Mouse (Mus musculus) urinary bladder, adult 2 months (tissue): ENCODE results near the gene Ndufs5. TPM values are rescaled to one million over a fixed set of nuclear protein-coding genes. Genes with fewer than 3 reads are reported as not detected.

ENCODE experiments used
- polyA plus RNA-seq: library from polyadenylated mRNA; depleted of rRNA; stranded (reverse); fragments of >200 nt; gene quantifications from 2 replicates; pipeline ENCODE4 v1.2.3, GENCODE M21; 2012; rRNA removed

Ndufs5 gene
- polyA plus RNA-seq, 1 experiment: 312 TPM

Other genes starting within 250 kb of the Ndufs5 start
- gene Macf1, start 33.8 kb downstream of the Ndufs5 start, polyA plus RNA-seq: 94.0 and 119 TPM in 2 replicates
- gene Akirin1, start 32.1 kb upstream of the Ndufs5 start, polyA plus RNA-seq: 49.3 and 59.1 TPM in 2 replicates
- gene Rhbdl2, start 69.7 kb upstream of the Ndufs5 start, polyA plus RNA-seq: 29.8 and 38.1 TPM in 2 replicates
- gene 4933427I04Rik, start 141.5 kb upstream of the Ndufs5 start, polyA plus RNA-seq: 0.12 and 0.14 TPM in 2 replicates
- 18.3 and 21.1 TPM in 2 replicates for gene Mycbp, start 186.6 kb upstream of the Ndufs5 start, polyA plus RNA-seq
- 76.6 and 77.2 TPM in 2 replicates for gene Rragc, start 199.2 kb upstream of the Ndufs5 start, polyA plus RNA-seq
- gene 4930535I16Rik, start 199.8 kb upstream of the Ndufs5 start, polyA plus RNA-seq: not detected in 2 replicates